Mouse (Mus musculus) E14TG2a.4 (cell line): ENCODE results near the gene Ldlrad3.
A peak's percentile ranks its signal among the peaks of the same experiment; 100 is the strongest.

Experiments
- H3K27me3 ChIP-seq: 2 replicates; pipeline ENCODE4 v1.6.1; 2014; ENCODE audit warnings: low read length, control low read depth; ENCODE audit not compliant: insufficient read depth
- H3K36me3 ChIP-seq: 2 replicates; pipeline ENCODE4 v1.6.1; 2014; ENCODE audit warnings: low read length, control low read depth; ENCODE audit not compliant: insufficient read depth
- H3K4me1 ChIP-seq: replicated peaks from 2 replicates; pipeline ENCODE4 v1.6.1; 2014; ENCODE audit warnings: low read depth, low read length, control low read depth
- H3K4me3 ChIP-seq: replicated peaks from 2 replicates; pipeline ENCODE4 v1.5.1; 2014; ENCODE audit warnings: mild to moderate bottlenecking, low read length
- H3K9me3 ChIP-seq: 2 replicates; pipeline ENCODE4 v1.6.1; 2014; ENCODE audit warnings: low read length, control low read depth
- CTCF ChIP-seq: conservative IDR thresholded peaks from 2 replicates; pipeline ENCODE4 v1.5.1; 2014; ENCODE audit warnings: low read length
- NANOG ChIP-seq: IDR thresholded peaks from 2 replicates; pipeline ENCODE4 v1.6.1; 2014; ENCODE audit warnings: borderline replicate concordance, low read length, mixed read lengths
- POU5F1 ChIP-seq: IDR thresholded peaks from 2 replicates; pipeline ENCODE4 v1.6.1; 2014; ENCODE audit warnings: low read length, borderline replicate concordance

Gene Ldlrad3

GRCm38 (mm10) chr2:102121440-102122145, 64.6 kb downstream of the Ldlrad3 start:
- no peak for TF ChIP-seq CTCF
- H3K36me3 ChIP-seq = no peaks in the 10 kb centered on the region
- H3K4me3 ChIP-seq = peak overlapping the region; percentile 61
- no peaks in the 10 kb centered on the region for H3K9me3 ChIP-seq
- H3K4me1 ChIP-seq = peaks cover 99% of the 10 kb centered on the region
- no peaks in the 10 kb centered on the region for H3K27me3 ChIP-seq

GRCm38 (mm10) chr2:102119751-102120505, 66.3 kb downstream of the Ldlrad3 start:
- Histone ChIP-seq H3K9me3 (no peaks in the 10 kb centered on the region), H3K27me3 (no peaks in the 10 kb centered on the region), H3K4me3 (peak overlapping the region; percentile 64), H3K4me1 (peaks cover 99% of the 10 kb centered on the region), H3K36me3 (no peaks in the 10 kb centered on the region)
- no peak for TF ChIP-seq POU5F1
- no peak for TF ChIP-seq NANOG
- TF ChIP-seq CTCF = no peak

DNA sequence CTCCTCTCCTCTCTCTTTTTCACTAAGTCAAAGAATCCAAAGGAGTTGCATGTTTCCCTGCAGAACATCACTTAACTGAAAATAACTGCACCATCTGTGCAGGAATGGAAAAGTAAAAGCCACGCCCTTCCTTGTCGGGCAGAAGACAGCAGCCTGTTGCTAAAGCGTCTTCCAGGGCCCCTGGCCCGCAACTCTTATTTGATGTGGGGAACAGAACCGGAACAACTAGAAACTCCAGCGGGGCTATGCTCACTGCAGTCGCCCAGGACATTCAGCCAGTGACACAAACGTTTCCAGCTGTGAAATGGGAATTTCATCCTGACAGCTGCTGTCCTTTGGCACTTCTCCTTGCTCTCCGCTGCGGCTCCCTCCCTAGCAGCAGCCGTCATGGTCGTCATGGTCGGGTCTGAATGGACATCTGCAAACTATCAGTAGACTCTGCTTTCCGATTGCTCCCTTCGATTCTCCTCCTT, 67.2 kb downstream of the Ldlrad3 start:
- H3K4me1 ChIP-seq = peaks cover 99% of the 10 kb centered on the region

DNA sequence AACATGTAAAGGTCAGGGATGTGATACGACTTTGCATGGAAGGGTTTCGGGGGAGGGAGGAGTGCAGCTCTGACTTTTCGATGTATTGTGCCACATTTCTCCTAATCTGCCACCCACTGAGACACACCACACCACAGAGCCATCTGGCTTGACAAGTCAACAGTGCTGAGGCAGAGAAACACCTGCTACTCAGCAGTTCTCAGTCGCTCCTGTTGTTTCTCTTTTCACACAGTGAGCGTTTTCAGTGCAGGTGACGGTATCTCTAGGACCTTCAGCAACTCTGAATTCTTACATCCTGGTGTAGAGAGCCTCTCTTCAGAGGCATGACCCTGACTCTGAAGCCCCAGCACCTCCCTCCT, 68.8 kb downstream of the Ldlrad3 start:
- Histone ChIP-seq H3K36me3 (peaks cover 11% of the 10 kb centered on the region), H3K4me1 (peaks cover 100% of the 10 kb centered on the region), H3K4me3 (peak overlapping the region; percentile 43; the same call in 1 of the 2 replicates), H3K27me3 (no peaks in the 10 kb centered on the region), H3K9me3 (no peaks in the 10 kb centered on the region)
- TF ChIP-seq NANOG (no peak), CTCF (no peak), POU5F1 (no peak)

More for the DNA sequence above, 67.2 kb downstream of the Ldlrad3 start:
- no peaks in the 10 kb centered on the region for H3K9me3 ChIP-seq
- H3K36me3 ChIP-seq = no peaks in the 10 kb centered on the region
- peak overlapping the region; percentile 64 for H3K4me3 ChIP-seq
- H3K27me3 ChIP-seq = no peaks in the 10 kb centered on the region
- no peak for TF ChIP-seq NANOG
- no peak for TF ChIP-seq CTCF
- TF ChIP-seq POU5F1 = no peak

DNA sequence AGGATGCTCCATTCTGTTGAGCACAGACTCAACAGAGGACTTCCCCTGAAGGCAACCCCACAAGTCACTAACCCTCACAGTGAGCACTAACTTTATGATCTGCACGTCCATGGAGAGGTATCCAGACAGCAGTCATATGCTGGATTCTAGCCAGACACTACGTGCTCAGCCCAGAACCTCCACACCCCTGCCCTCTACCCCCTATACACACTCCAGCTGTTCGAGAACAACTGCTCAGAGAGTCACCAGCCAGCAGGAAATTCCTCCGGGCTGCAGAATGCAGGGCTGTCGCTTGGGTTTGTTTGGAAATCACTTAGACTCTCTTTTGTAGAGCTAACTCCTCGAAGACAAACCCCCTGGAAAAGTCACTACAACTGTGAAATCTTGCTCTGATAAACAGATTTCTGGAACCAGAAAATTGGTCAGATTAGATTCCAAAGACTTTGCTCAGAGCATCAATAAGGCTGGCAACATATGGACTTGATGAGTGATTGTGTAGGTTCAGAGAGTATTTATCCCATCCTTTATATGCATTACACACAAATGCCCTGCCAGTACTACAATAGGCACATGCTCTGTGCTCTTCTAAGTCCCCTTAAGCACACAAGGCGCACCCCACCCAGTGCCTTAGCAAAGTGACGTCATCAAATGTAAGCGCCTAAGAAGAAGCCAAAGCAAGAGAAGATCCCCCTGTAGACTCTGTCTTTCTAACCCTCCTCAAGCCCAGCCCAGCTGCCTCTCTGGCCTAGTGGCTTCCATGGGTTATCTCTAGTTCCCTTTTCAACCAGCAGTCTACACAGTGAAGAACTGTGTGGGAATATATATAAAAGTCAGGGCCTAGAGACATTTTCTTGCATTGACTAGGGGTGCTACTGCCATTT, 69.4 kb downstream of the Ldlrad3 start:
- Histone ChIP-seq H3K4me3 (peak overlapping the region; percentile 43; the same call in 1 of the 2 replicates), H3K27me3 (no peaks in the 10 kb centered on the region), H3K4me1 (peaks cover 100% of the 10 kb centered on the region), H3K9me3 (no peaks in the 10 kb centered on the region), H3K36me3 (peaks cover 12% of the 10 kb centered on the region)
- TF ChIP-seq NANOG (no peak), CTCF (no peak), POU5F1 (no peak)

DNA sequence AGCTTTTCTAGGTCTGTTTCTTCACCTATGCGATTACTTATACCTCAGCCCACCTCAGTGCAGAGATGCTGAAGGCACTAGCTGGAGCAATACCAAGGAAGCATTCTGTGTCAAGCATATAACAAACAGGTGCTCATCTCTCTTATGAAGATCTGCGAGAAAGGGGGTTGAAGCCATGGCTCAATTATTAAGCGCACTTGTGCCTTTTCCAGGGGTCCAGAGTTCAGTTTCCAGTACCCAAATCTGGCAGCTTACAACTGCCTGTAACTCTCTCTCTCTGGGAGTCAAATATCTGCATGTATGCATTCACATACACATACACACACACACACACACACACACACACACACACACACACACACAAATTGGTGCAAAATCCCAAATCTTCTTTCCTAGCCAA, 72.4 kb downstream of the Ldlrad3 start:
- H3K4me3 ChIP-seq = peak overlapping the region; percentile 43; the same call in 1 of the 2 replicates
- no peaks in the 10 kb centered on the region for H3K9me3 ChIP-seq
- no peaks in the 10 kb centered on the region for H3K27me3 ChIP-seq
- peaks cover 100% of the 10 kb centered on the region for H3K4me1 ChIP-seq
- no peak for TF ChIP-seq CTCF
- H3K36me3 ChIP-seq = peaks cover 15% of the 10 kb centered on the region

- Histone ChIP-seq H3K27me3 (no peaks in the 10 kb centered on the region), H3K9me3 (no peaks in the 10 kb centered on the region), H3K4me1 (peaks cover 100% of the 10 kb centered on the region), H3K4me3 (peak overlapping the region; percentile 43; the same call in 1 of the 2 replicates), H3K36me3 (peaks cover 19% of the 10 kb centered on the region)
- TF ChIP-seq NANOG = no peak
- TF ChIP-seq CTCF = no peak
- TF ChIP-seq POU5F1 = no peak
Observed at GRCm38 (mm10) chr2:102113323-102113722, 72.9 kb downstream of the Ldlrad3 start.

DNA sequence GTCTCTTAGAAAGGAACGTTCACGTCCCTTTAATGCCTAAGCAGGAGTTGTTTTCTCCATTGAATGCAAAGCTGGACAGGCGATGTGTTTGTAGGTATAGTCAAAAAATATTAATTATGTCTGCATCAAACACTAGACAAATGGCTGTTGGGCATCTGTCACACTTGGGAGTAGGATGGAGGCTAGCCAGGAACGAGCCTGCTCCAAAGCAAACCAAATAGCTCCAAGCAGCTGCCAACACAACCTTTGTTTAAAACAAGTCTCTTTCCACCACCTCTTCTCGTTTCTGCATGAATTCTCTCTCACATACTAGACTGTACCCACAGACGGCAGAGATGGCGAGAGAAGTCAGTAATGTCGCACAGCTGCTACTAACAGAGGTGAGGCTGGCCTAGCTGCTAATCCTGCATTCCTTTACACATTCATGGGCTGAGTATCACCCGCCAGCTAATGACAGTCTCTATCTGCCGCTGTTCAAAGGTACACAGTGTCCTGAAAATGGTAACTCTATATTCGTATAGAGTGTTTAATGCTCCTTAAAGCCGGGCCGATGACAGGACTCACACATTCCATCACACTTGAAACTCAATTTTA, 74.2 kb downstream of the Ldlrad3 start:
- TF ChIP-seq NANOG = no peak
- TF ChIP-seq CTCF = no peak
- TF ChIP-seq POU5F1 = no peak
- Histone ChIP-seq H3K9me3 (no peaks in the 10 kb centered on the region), H3K36me3 (peaks cover 26% of the 10 kb centered on the region), H3K4me3 (no peak overlapping the region), H3K27me3 (no peaks in the 10 kb centered on the region), H3K4me1 (peaks cover 100% of the 10 kb centered on the region)
